Mouse (Mus musculus) kidney, embryonic 16.5 days (tissue): ENCODE measurements around the gene D130052B06Rik. TPM values are rescaled to one million over a fixed set of nuclear protein-coding genes. Genes with fewer than 3 reads are reported as not detected.

Experiments
- ATAC-seq: fragments of 200-750 bp; cut with Nextera tagmentation; 2 replicates; pipeline ENCODE4 v1.8.0; 2017; ENCODE audit warnings: moderate TSS enrichment; ENCODE audit not compliant: low FRiP score, low TSS enrichment
- H3K27ac ChIP-seq: fragments of 300-500 bp; sonication (generic); 2 replicates; pipeline ENCODE4 v1.5.1; 2014; ENCODE audit warnings: low read length
- H3K27me3 ChIP-seq: fragments of 300-500 bp; sonication (generic); 2 replicates; pipeline ENCODE4 v1.6.1; 2014; ENCODE audit warnings: low read length, control low read depth, mixed read lengths; ENCODE audit not compliant: insufficient read depth
- H3K36me3 ChIP-seq: fragments of 300-500 bp; sonication (generic); 2 replicates; pipeline ENCODE4 v1.6.1; 2014; ENCODE audit warnings: low read length, control low read depth, mixed read lengths; ENCODE audit not compliant: insufficient read depth
- H3K4me1 ChIP-seq: fragments of 300-500 bp; sonication (generic); 2 replicates; pipeline ENCODE4 v1.6.1; 2014; ENCODE audit warnings: low read length, control low read depth, mixed read lengths; ENCODE audit not compliant: insufficient read depth
- H3K4me2 ChIP-seq: fragments of 300-500 bp; sonication (generic); replicated peaks from 2 replicates; pipeline ENCODE4 v1.6.1; 2014; ENCODE audit warnings: low read depth, low read length
- H3K4me3 ChIP-seq: fragments of 300-500 bp; sonication (generic); 2 replicates; pipeline ENCODE4 v1.5.1; 2014; ENCODE audit warnings: mild to moderate bottlenecking, low read length
- H3K9ac ChIP-seq: fragments of 300-500 bp; sonication (generic); replicated peaks from 2 replicates; pipeline ENCODE4 v1.6.1; 2014; ENCODE audit warnings: low read length
- H3K9me3 ChIP-seq: fragments of 300-500 bp; sonication (generic); 2 replicates; pipeline ENCODE4 v1.6.1; 2016; ENCODE audit warnings: low read length, control low read depth
- WGBS: fragments of 180-500 bp; shearing (Covaris S2); extraction: QIAGEN DNeasy Blood & Tissue Kit; methylation state at CpG from one replicate; pipeline ENCODE4 v1.1.7; 2014; 5-methylcytosine and 5-hydroxymethylcytosine counted together
- polyA plus RNA-seq: library from polyadenylated mRNA; unstranded; fragments of >200 nt; fragmentation: Nextera tagmentation; extraction: Ambion mirVana; gene quantifications from 2 replicates; pipeline ENCODE4 v1.2.1, GENCODE M21; 2015

Gene D130052B06Rik
- not detected in 2 replicates for polyA plus RNA-seq

DNA sequence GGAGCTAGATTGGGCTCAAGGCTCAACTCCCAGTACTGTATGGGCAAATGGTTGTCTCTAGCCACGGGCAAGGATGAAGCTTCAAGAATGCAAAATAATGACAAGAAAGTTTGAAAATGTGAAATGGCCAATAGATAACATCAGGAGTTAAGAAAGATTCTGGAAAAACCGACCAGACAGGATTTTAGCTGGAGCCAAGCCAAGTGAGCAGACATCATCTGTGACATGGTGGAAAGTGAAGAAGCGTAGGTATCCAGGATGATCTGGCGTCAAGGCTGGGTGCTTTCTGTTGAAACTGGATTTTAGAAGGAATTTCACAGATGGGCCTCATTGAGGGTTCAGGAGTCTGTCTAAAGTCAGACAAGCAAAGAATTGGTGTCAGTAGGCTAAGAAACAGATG is at the start of gene D130052B06Rik:
Gene D130052B06Rik, plus strand, starts transcription at position 317 of the 400 bp plus-strand sequence.
- H3K4me1 ChIP-seq, result no peaks in the 10 kb centered on the region
- WGBS, result 76% methylated on average over 4 of the region's 4 CpGs
- no peak within 1 kb of the TSS for H3K4me2 ChIP-seq
- no peak within 1 kb of the TSS for H3K27ac ChIP-seq
- H3K9me3 ChIP-seq, result no peaks in the 10 kb centered on the region
- H3K36me3 ChIP-seq, result no peaks in the 10 kb centered on the region
- no peak within 1 kb of the TSS for H3K4me3 ChIP-seq
- no peak for ATAC-seq
- H3K27me3 ChIP-seq, result no peaks in the 10 kb centered on the region
- H3K9ac ChIP-seq, result no peak within 1 kb of the TSS

DNA sequence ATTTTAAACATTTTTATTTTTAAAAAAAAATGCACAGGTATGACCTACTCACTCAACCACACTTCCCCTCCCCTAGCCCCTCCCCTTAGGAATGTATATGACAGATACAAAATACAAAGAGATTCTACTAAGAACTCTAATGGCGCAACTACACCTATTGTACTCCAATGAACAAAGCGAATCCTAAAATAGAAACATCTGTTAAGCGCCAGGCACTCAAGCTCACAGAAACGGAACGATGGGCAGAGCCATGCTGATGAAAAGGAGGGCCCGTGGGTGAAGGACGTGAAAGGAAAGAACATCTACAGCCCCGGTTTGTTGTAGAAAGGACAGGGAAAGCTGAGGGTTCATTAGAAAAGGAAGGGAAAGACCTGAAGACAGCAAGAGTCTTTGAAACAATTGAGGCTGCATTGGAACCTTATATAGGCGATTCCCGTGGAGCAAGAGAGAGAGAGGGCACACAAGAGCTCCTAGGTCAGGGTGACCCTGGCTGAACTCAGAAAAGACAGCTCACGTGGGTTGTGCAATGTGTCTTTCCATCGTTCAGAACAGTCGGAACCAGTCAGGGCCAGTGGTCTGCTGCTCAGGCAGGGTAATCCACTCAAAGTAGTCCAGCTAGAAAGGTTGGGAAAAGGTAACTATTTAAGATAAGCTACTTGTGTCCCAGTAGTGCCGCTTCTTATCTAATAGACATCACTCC is 48.1 kb upstream of the D130052B06Rik start:
- 75% methylated on average over 14 of the region's 14 CpGs for WGBS
- ATAC-seq, result no peak

DNA sequence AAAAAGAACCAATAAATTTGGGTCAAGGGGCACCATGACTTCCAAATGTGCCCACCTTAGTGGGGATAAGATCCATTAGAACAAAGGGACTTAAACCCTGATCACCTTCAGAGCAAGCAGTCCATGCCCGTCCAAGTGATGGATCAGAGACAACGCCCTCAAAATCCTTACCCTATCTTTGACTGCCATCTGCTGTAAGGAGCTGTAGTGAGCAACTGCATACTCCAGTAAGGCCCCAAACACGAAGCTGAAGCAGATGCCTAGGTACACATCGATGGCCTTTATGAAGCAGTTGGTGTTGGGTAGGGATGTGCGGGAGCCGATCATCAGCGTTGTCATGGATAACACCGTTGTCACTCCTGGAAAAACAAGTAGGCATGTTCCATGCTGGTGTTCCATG is 45.0 kb upstream of the D130052B06Rik start:
- Histone ChIP-seq H3K4me1 (0 out of 2 replicates have a peak, but pooled peaks cover 3% of the 10 kb centered on the region), H3K36me3 (no peaks in the 10 kb centered on the region), H3K27ac (no peak overlapping the region), H3K9me3 (no peaks in the 10 kb centered on the region), H3K4me3 (no peak overlapping the region), H3K9ac (no peak overlapping the region), H3K4me2 (no peak overlapping the region), H3K27me3 (no peaks in the 10 kb centered on the region)
- WGBS, result 80% methylated on average over 8 of the region's 8 CpGs
- ATAC-seq, result no peak

More for the DNA sequence above, 48.1 kb upstream of the D130052B06Rik start:
- H3K4me3 ChIP-seq, result no peak overlapping the region
- H3K36me3 ChIP-seq, result no peaks in the 10 kb centered on the region
- no peaks in the 10 kb centered on the region for H3K27me3 ChIP-seq
- H3K9me3 ChIP-seq, result no peaks in the 10 kb centered on the region
- H3K9ac ChIP-seq, result no peak overlapping the region
- H3K4me2 ChIP-seq, result no peak overlapping the region
- H3K4me1 ChIP-seq, result no peaks in the 10 kb centered on the region
- H3K27ac ChIP-seq, result no peak overlapping the region

DNA sequence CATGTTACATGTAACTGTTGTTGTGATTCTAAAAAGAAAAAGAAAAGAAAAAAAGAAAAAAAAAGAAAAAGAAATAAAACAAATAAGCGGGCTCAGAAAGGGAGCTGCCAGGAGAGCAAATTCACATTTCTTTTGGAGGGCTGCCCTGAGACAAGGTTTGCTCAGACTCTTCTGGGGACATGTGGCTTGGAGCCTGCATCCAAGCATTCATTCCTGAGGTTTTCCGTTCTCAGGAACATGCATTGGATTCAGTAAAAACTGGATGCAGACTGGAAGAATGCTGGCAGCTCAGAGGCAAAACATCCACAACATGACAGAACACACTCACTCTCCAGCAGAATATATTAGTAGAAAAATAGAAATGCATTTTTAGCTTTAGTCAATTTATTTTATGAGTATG is 35.2 kb upstream of the D130052B06Rik start:
- Histone ChIP-seq H3K36me3 (no peaks in the 10 kb centered on the region), H3K4me2 (no peak overlapping the region), H3K4me1 (no peaks in the 10 kb centered on the region), H3K27me3 (no peaks in the 10 kb centered on the region), H3K4me3 (no peak overlapping the region), H3K27ac (no peak overlapping the region), H3K9me3 (0 out of 2 replicates have a peak, but pooled peaks cover 8% of the 10 kb centered on the region), H3K9ac (no peak overlapping the region)
- 83% methylated on average over 2 of the region's 2 CpGs for whole genome bisulfite sequencing
- ATAC-seq, result no peak

DNA sequence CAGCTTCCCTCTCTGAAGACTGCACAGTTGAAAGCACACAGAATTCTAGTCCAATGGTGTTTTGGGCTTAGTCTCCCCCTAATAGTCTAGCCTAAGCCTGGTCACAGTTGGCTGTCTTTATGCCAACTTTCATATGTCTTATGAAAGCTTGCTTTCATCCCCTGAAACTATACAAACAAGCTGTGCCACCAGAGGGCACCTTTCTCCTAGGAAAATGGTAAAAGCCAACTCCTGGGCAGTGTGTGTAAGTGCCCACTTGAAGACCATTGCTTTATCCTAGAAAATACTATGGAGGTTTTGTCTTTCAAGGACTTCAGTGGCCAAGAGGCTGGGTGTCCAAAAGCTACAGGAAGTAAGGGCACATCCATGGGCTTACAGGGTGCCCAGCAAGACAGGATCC is 28.7 kb upstream of the D130052B06Rik start:
- H3K36me3 ChIP-seq, result no peaks in the 10 kb centered on the region
- H3K9me3 ChIP-seq, result 0 out of 2 replicates have a peak, but pooled peaks cover 2% of the 10 kb centered on the region
- H3K27me3 ChIP-seq, result no peaks in the 10 kb centered on the region
- no peak overlapping the region for H3K9ac ChIP-seq
- H3K4me1 ChIP-seq, result no peaks in the 10 kb centered on the region
- no peak overlapping the region for H3K27ac ChIP-seq
- ATAC-seq, result peak; percentile 27; the same call in 1 of the 2 replicates
- no peak overlapping the region for H3K4me3 ChIP-seq
- no peak overlapping the region for H3K4me2 ChIP-seq

DNA sequence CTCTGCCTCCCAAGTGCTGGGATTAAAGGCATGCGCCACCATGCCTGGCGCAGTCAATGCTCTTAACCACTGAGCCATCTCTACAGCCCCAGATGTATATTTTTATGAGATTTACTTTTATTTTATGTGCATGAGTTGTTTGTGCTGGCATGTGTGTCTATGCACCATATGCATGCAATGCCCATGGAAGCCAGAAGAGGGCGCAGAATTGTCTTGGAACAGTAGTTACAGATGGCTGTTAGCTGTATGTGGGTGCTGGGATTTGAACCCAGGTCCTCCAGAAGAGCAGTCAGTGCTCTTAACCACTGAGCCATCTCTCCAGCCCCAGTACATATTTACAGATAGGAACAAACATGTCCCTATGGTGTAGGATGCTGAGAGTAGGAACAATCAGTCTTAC is 24.2 kb upstream of the D130052B06Rik start:
- Histone ChIP-seq H3K9me3 (0 out of 2 replicates have a peak, but pooled peaks cover 2% of the 10 kb centered on the region), H3K27ac (no peak overlapping the region), H3K27me3 (no peaks in the 10 kb centered on the region), H3K9ac (no peak overlapping the region), H3K4me2 (no peak overlapping the region), H3K4me3 (no peak overlapping the region), H3K36me3 (no peaks in the 10 kb centered on the region), H3K4me1 (no peaks in the 10 kb centered on the region)
- WGBS, result 87% methylated on average over 3 of the region's 3 CpGs
- ATAC-seq, result no peak

DNA sequence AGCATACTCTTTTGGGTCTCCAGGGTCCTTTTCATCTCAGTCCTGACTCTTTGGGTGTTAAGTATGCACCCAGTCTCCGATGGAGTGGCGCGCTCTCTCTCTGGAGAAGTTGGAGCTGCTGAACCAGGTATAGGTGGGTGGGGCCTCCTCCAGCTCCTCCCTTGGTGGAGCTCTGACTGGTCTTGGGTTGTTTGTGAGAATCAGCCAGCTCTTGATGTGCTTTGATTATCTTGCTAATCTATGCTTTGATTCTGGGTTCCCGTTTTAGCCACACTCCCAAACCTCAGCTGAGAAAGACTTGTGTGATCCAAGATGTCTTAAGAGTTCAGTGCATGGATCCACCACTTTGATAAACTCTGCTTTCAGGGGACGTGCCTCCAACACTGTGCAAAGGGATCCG is 20.2 kb upstream of the D130052B06Rik start, which contains the start of gene Gabrp:
Gene Gabrp, minus strand, starts transcription at position 101 of the 400 bp plus-strand sequence.
- ATAC-seq, result 0 out of 2 replicates have a peak, but pooled peaks have one; percentile 39
- no peak within 1 kb of the TSS for H3K4me3 ChIP-seq
- H3K9ac ChIP-seq, result no peak within 1 kb of the TSS
- no peaks in the 10 kb centered on the region for H3K27me3 ChIP-seq
- no peaks in the 10 kb centered on the region for H3K36me3 ChIP-seq
- H3K9me3 ChIP-seq, result 0 out of 2 replicates have a peak, but pooled peaks cover 2% of the 10 kb centered on the region
- WGBS, result 66% methylated on average over 6 of the region's 6 CpGs
- no peaks in the 10 kb centered on the region for H3K4me1 ChIP-seq
- H3K27ac ChIP-seq, result no peak within 1 kb of the TSS
- no peak within 1 kb of the TSS for H3K4me2 ChIP-seq

DNA sequence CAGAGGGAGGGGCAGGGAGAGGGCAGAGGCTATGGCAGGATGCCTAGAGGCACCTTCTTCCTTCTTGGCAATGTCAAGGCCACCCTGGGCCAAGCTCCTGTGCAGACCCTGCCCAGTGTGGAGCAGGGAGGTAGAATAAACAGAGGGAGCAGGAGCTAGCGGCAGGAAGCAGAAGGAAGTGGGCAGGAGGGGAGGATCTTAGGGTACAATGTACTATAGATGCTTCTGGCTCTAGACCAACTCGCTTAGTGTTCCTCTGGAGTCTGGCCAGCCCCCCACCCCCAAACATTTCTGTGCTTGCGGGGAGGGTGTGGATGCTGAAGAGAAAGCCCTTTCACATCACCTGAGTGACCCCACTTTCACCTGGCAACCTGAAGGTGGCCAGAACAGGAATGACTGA is 19.5 kb upstream of the D130052B06Rik start:
- no peak overlapping the region for H3K9ac ChIP-seq
- no peak overlapping the region for H3K27ac ChIP-seq
- no peaks in the 10 kb centered on the region for H3K36me3 ChIP-seq
- H3K4me1 ChIP-seq, result no peaks in the 10 kb centered on the region
- no peak overlapping the region for H3K4me3 ChIP-seq
- ATAC-seq, result no peak
- H3K4me2 ChIP-seq, result no peak overlapping the region
- WGBS, result 51% methylated on average over 3 of the region's 3 CpGs
- H3K9me3 ChIP-seq, result 0 out of 2 replicates have a peak, but pooled peaks cover 2% of the 10 kb centered on the region
- H3K27me3 ChIP-seq, result no peaks in the 10 kb centered on the region

DNA sequence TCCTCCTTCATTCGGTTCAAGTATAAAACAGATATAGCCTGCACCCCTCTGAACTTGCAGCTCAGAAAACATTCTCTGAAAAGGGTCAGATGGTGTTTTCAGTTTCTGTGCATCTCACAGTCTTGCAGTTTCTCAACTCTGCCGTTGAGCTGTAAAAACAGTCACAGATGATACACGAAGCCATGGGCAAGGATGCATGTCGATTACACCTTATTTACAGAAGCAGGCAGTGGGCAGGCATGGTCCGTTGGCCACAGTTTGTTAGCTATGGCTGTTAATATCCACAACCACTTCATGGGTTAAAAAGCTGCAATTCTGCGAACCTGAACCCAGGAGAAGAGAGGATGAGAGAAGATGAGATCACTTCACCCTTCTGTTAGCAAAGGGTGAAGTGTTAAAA is 12.5 kb upstream of the D130052B06Rik start:
- Histone ChIP-seq H3K36me3 (no peaks in the 10 kb centered on the region), H3K9me3 (no peaks in the 10 kb centered on the region), H3K4me1 (0 out of 2 replicates have a peak, but pooled peaks cover 7% of the 10 kb centered on the region), H3K4me2 (no peak overlapping the region), H3K9ac (no peak overlapping the region), H3K4me3 (no peak overlapping the region), H3K27ac (peak overlapping the region; percentile 36; the same call in 1 of the 2 replicates), H3K27me3 (no peaks in the 10 kb centered on the region)
- ATAC-seq, result no peak
- 18% methylated on average over 6 of the region's 6 CpGs for WGBS

DNA sequence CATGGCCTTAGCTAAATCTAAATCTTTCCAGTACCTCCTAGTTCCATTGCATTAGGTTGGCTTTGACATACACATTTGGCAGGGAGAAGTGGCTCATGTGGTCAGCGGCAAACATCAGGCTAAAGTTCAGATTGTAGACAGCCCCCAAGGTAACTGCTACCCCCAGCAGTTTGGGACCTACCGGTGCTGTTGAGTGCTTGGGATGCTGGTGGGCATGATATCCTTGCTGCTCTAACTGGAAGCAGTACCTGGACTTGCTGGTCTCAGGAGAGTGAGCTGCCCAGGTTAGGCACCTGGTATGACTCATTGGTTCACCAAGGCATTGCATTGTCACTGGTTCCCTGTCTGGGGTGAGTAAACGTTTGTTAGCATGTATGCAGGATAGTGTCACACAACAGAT is 8.3 kb upstream of the D130052B06Rik start:
- Histone ChIP-seq H3K9ac (no peak overlapping the region), H3K4me1 (0 out of 2 replicates have a peak, but pooled peaks cover 7% of the 10 kb centered on the region), H3K4me3 (no peak overlapping the region), H3K27me3 (no peaks in the 10 kb centered on the region), H3K36me3 (no peaks in the 10 kb centered on the region), H3K27ac (no peak overlapping the region), H3K9me3 (no peaks in the 10 kb centered on the region), H3K4me2 (no peak overlapping the region)
- no peak for ATAC-seq
- WGBS, result 87% methylated on average over 3 of the region's 3 CpGs
